Mouse (Mus musculus) granulocyte monocyte progenitor cell, adult 5-6 weeks (primary cell): ENCODE results near the gene Gm44579. TPM values are rescaled to one million over a fixed set of nuclear protein-coding genes. Genes with fewer than 3 reads are reported as not detected.

Experiments used
- ATAC-seq: replicated peaks from 2 replicates; pipeline ENCODE4 v1.8.0; 2016; ENCODE audit warnings: mild to moderate bottlenecking, moderate TSS enrichment, inconsistent platforms; ENCODE audit not compliant: poor library complexity, severe bottlenecking
- total RNA-seq, 2 experiments: library from RNA; stranded (forward) in 1 of 2; stranded (reverse) in 1 of 2; fragments of 200-712, 200-1000 nt in 1 of 2; fragments of >200 nt in 1 of 2; fragmentation: Nextera tagmentation in 1 of 2; gene quantifications; 2 replicates each; pipeline ENCODE4 v1.2.3; 2014 to 2017

Gm44579 gene
- total RNA-seq (2014; fragmentation: Nextera tagmentation), result not detected in 2 replicates
- not detected in 2 replicates for total RNA-seq (2017)

- no peak for ATAC-seq
These were observed at the start of gene Gm44579, which contains the start of gene Olfr287 for GRCm38 (mm10) chr15:98220877-98221276. TSS of gene Gm44579 (minus strand) at chr15:98220977. TSS of gene Olfr287 (minus strand) at chr15:98221056.

- ATAC-seq, result no peak
These were observed 37.0 kb upstream of the Gm44579 start for GRCm38 (mm10) chr15:98257776-98258175.

DNA sequence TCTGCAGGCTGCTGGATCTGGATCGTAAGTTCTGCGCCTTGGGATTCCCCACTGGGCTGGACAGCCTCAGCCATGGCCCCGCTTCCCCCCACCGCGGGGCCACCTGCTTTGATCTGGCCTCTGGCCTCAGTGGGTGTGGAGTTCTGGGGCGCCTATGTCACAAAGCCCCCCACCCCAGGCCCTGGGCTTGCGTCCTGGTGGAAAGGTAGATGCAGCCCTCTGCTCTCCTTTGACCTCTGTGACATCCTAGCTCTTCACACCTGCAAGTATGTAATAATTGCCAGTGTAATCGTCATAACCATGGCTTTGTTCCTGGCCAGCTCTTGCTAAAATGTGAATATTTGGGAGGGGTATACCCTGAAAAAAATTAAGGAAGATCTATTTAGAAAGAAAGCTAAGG lies 36.4 kb upstream of the Gm44579 start, which contains the start of gene H1fnt:
H1fnt (minus strand) TSS at position 101 of the 400 bp plus-strand sequence.
- ATAC-seq, result no peak

GRCm38 (mm10) chr15:98256271-98256670 lies 35.5 kb upstream of the Gm44579 start:
- ATAC-seq, result no peak

GRCm38 (mm10) chr15:98235442-98235841 lies 14.7 kb upstream of the Gm44579 start:
- peak; percentile 37; the same call in 1 of the 2 replicates for ATAC-seq

GRCm38 (mm10) chr15:98234350-98234749 lies 13.6 kb upstream of the Gm44579 start, which contains the start of gene Olfr286:
TSS of gene Olfr286 (minus strand) at chr15:98234450.
- no peak for ATAC-seq

DNA sequence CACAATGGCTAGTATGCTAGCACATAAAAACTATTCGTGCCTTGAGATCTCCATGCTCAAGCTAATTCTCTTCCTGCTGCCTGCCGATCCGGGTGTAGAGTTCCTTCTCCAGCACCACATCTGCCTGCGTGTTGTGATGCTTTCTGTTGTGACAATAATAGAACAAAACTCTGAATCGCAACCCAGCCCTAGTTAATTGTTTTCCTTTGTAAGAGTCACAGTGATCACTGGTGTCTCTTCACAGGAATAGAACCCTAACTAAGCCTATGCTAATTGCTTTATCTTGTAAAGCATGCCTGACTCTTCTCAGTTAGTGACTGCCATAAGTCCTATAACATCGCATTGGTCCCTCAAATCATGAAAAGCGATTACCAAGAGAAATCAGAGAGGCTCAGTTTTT lies 5.3 kb upstream of the Gm44579 start:
- no peak for ATAC-seq

DNA sequence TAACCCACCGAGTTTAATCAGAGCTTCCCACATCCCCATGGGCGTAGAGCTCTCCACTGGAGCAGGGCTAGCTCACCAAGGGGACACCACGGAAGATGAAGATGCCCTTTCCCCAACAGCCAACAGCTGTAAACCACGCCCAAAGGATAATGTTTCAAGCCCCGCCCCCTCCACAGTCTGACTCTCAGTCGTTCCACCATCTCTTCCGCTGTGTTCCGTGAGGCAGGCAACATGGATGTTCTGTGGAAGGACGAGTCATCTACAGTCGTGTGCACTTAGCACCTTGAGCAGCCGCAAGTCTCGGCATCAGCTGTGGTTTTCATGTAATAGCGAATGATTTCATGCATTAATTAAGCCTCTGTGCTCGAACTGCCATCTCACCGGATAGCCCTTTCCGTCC lies 4.8 kb upstream of the Gm44579 start:
- no peak for ATAC-seq

GRCm38 (mm10) chr15:98222377-98222776 lies 1.6 kb upstream of the Gm44579 start:
- no peak for ATAC-seq

DNA sequence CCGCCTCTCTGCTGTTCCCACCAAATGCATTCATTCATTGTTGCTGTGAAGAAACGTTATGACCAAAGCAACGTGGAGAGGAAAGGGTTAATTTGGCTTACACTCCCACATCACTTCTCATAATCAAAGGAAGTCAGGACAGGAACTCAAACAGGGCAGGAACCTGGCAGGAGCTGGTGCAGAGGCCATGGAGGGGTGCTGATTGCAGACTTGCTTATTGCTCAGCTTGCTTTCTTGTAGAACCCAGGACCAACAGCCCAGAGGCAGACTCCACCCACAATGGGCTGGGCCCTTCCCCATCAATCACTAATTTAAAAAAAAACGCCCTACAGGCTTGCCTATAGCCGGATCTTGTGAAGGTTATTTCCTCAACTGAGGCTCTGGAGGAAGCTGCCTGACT lies 6.6 kb downstream of the Gm44579 start:
- no peak for ATAC-seq

- peak; percentile 20; the same call in 1 of the 2 replicates for ATAC-seq
These were observed 7.4 kb downstream of the Gm44579 start for GRCm38 (mm10) chr15:98213336-98213870.

DNA sequence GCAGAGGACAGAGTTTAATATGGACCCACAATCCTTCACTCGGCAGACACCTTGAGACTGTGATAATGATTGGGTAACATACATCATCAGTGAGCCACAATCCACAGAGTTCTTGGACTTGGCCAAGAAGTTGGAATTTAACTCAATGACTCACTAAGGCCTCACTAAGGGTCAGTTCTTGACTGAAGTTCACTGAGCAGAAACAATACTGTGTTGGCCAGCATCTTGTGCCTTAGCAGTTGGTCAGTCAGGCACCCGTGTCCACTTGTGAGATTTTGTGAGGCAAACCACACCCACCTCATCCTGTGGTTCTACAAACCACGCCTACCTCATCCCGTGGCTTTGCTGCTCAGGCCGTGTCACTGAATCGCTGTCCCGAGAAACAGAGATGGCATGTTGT lies 11.1 kb downstream of the Gm44579 start:
- ATAC-seq, result no peak

DNA sequence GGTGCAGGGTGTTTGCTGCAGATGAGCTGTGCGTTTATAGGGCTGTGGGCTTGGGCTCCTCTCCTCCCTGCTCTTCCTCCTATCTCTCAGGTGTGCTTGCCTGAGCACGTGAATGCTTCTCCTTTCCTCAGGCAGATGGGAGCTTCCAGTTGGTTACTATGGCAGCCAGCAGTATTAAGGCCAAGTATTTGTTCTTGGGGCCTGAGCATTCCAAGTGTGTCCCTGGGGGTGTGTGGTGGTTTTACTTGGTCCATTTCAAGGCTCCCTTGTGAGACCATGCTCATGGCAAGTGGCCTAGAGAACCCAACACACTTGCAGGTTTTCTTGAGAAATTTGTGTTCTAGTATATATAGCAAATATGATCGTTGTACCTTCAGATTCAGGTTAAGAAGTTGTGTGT lies 25.3 kb downstream of the Gm44579 start, which contains the start of gene Olfr288:
Olfr288 (minus strand) TSS at position 101 of the 400 bp plus-strand sequence.
- no peak for ATAC-seq

GRCm38 (mm10) chr15:98184456-98184855 lies 36.3 kb downstream of the Gm44579 start:
- no peak for ATAC-seq

GRCm38 (mm10) chr15:98181856-98182570 lies 38.8 kb downstream of the Gm44579 start:
- no peak for ATAC-seq

- ATAC-seq, result peak; percentile 97
These were observed 39.6 kb downstream of the Gm44579 start for GRCm38 (mm10) chr15:98181132-98181711.

- no peak for ATAC-seq
These were observed 40.1 kb downstream of the Gm44579 start for GRCm38 (mm10) chr15:98180567-98181131.

DNA sequence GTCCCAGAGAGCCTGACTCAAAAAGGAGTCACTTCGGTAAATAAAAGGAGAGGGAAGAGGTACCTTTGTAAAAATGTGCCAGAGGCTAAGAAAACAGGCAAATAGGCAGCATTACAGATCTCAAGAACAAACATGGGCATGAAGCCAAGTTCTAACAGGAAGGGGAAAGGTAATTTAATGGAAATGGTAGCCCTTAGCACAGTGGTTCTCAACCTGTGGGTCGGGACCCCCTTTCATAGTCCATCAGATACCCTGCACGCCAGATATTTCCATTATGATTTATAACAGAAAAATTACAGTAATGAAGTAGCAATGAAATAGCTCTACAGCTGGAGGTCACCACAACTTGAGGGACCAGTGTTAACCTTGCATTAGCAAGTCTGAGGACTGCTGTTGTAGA lies 43.5 kb downstream of the Gm44579 start:
- no peak for ATAC-seq

GRCm38 (mm10) chr15:98173821-98174220 lies 47.0 kb downstream of the Gm44579 start:
- peak; percentile 52 for ATAC-seq

- no peak for ATAC-seq
These were observed 48.7 kb downstream of the Gm44579 start for GRCm38 (mm10) chr15:98172113-98172512.

GRCm38 (mm10) chr15:98170917-98171316 lies 49.9 kb downstream of the Gm44579 start:
- ATAC-seq, result no peak
